Mouse (Mus musculus): ENCODE results near the gene Rbfox2. TPM values are rescaled to one million over a fixed set of nuclear protein-coding genes. Genes with fewer than 3 reads are reported as not detected.

Rbfox2 gene
- total and polyA plus RNA-seq, 3 experiments: 2.1 to 6.5 (median 2.3) TPM

GRCm38 (mm10) chr15:77216704-77217103, 90.1 kb downstream of the Rbfox2 start:
- TF ChIP-seq TAL1 (conservative IDR thresholded peaks at IDR 0.05; ENCODE audit: low read depth, low read length): no peak
- no peak for TF ChIP-seq CTCF (IDR thresholded peaks at IDR 0.05; ENCODE audit: low read depth, low read length)
- no peak for TF ChIP-seq GATA2 (IDR thresholded peaks at IDR 0.05; ENCODE audit: borderline replicate concordance, low read depth, low read length)
- DNase-seq (ENCODE audit: low spot score) (no peak), ATAC-seq (ENCODE audit: extremely low read depth, insufficient number of reproducible peaks, low FRiP score, poor library complexity, severe bottlenecking) (no peak)
- Histone ChIP-seq H3K9me3 (replicated peaks) (no peaks in the 10 kb centered on the region), H3K27me3 (ENCODE audit: insufficient read depth, low read length) (peaks cover 3% of the 10 kb centered on the region; the same call in 1 of the 2 replicates), H3K36me3 (replicated peaks) (no peaks in the 10 kb centered on the region), H3K4me3 (ENCODE audit: low read depth, low read length) (no peak overlapping the region), H3K4me1 (ENCODE audit: insufficient read depth, low read depth, low read length) (peaks cover 41% of the 10 kb centered on the region)

DNA sequence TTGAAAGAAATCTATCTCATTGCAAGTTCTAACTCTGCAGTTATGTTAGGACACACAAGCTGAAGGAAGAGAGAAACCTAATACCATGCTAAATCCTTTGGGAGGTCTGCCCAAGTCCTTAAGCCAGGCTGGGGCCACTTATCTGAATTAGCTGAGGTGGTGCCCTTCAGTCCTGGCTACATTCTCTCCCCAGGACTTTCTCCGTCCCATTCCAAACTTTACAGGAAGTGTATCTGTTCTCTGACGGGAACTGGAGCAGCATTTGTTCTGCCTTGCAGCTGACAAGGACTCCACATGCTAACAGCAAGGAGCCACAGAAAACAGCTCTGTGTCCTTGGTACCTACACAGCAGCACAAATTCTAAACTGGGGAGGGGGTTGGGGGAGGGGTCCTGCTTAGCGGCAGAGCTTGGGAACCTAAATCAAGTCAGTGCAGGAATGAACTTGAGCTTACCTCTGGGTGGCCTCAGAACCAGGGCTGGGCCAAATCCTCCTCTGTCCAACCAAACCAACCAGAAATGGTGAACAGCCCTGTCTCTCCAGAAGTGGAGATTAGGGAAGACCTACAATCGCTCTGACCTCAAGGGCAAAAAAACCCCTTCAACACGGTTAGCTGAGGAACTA, 91.5 kb downstream of the Rbfox2 start:
- H3K27me3 ChIP-seq (ENCODE audit: insufficient read depth, low read length): peaks cover 3% of the 10 kb centered on the region; the same call in 1 of the 2 replicates
- H3K36me3 ChIP-seq (replicated peaks): no peaks in the 10 kb centered on the region
- peaks cover 28% of the 10 kb centered on the region for H3K4me1 ChIP-seq (ENCODE audit: insufficient read depth, low read depth, low read length)
- H3K9me3 ChIP-seq (replicated peaks): no peaks in the 10 kb centered on the region
- TF ChIP-seq CTCF (IDR thresholded peaks at IDR 0.05; ENCODE audit: low read depth, low read length) (no peak), GATA1 (IDR thresholded peaks at IDR 0.05; ENCODE audit: borderline replicate concordance, low read length) (no peak), TAL1 (conservative IDR thresholded peaks at IDR 0.05; ENCODE audit: low read depth, low read length) (no peak), GATA2 (IDR thresholded peaks at IDR 0.05; ENCODE audit: borderline replicate concordance, low read depth, low read length) (no peak), POLR2AphosphoS5 (IDR thresholded peaks at IDR 0.05; ENCODE audit: insufficient replicate concordance, low read depth, low read length) (no peak)
- DNase-seq (ENCODE audit: low spot score): no peak
- no peak for ATAC-seq (ENCODE audit: extremely low read depth, insufficient number of reproducible peaks, low FRiP score, poor library complexity, severe bottlenecking)
- H3K4me3 ChIP-seq (ENCODE audit: low read depth, low read length): no peak overlapping the region

GRCm38 (mm10) chr15:77214410-77215107, 92.2 kb downstream of the Rbfox2 start:
- Histone ChIP-seq H3K9me3 (replicated peaks) (no peaks in the 10 kb centered on the region), H3K4me1 (ENCODE audit: insufficient read depth, low read depth, low read length) (peaks cover 21% of the 10 kb centered on the region), H3K27me3 (ENCODE audit: insufficient read depth, low read length) (peaks cover 3% of the 10 kb centered on the region; the same call in 1 of the 2 replicates), H3K4me3 (ENCODE audit: low read depth, low read length) (no peak overlapping the region), H3K36me3 (replicated peaks) (no peaks in the 10 kb centered on the region)
- no peak for DNase-seq (ENCODE audit: low spot score)
- no peak for ATAC-seq (ENCODE audit: extremely low read depth, insufficient number of reproducible peaks, low FRiP score, poor library complexity, severe bottlenecking)
- no peak for TF ChIP-seq CTCF (IDR thresholded peaks at IDR 0.05; ENCODE audit: low read depth, low read length)

DNA sequence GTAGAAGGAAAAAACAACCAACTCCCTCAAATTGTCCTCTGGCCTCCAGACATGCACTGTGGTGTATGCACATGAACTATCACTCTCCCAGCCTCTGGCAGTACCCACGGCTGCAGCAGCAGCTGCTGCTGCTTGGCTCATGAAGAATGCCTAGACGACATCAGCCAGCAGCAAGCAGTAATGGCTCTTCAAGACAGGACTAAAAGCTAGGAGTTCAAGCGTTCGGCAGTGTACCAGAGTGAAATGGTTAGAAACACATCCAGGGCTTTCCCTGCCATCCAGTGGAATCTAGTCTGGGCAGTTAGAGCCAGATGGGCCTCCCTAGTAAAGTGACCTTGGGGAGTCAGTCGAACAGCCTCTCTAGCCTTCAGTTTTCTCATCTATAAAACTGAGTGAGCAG, 93.0 kb downstream of the Rbfox2 start:
- Histone ChIP-seq H3K36me3 (replicated peaks) (no peaks in the 10 kb centered on the region), H3K9me3 (replicated peaks) (no peaks in the 10 kb centered on the region), H3K27me3 (ENCODE audit: insufficient read depth, low read length) (peaks cover 3% of the 10 kb centered on the region; the same call in 1 of the 2 replicates), H3K4me3 (ENCODE audit: low read depth, low read length) (no peak overlapping the region), H3K4me1 (ENCODE audit: insufficient read depth, low read depth, low read length) (peaks cover 14% of the 10 kb centered on the region)
- TF ChIP-seq CTCF (IDR thresholded peaks at IDR 0.05; ENCODE audit: low read depth, low read length) (no peak), GATA1 (IDR thresholded peaks at IDR 0.05; ENCODE audit: borderline replicate concordance, low read length) (no peak), GATA2 (IDR thresholded peaks at IDR 0.05; ENCODE audit: borderline replicate concordance, low read depth, low read length) (no peak), TAL1 (conservative IDR thresholded peaks at IDR 0.05; ENCODE audit: low read depth, low read length) (no peak), POLR2AphosphoS5 (IDR thresholded peaks at IDR 0.05; ENCODE audit: insufficient replicate concordance, low read depth, low read length) (no peak)
- DNase-seq (ENCODE audit: low spot score) (no peak), ATAC-seq (ENCODE audit: extremely low read depth, insufficient number of reproducible peaks, low FRiP score, poor library complexity, severe bottlenecking) (no peak)

DNA sequence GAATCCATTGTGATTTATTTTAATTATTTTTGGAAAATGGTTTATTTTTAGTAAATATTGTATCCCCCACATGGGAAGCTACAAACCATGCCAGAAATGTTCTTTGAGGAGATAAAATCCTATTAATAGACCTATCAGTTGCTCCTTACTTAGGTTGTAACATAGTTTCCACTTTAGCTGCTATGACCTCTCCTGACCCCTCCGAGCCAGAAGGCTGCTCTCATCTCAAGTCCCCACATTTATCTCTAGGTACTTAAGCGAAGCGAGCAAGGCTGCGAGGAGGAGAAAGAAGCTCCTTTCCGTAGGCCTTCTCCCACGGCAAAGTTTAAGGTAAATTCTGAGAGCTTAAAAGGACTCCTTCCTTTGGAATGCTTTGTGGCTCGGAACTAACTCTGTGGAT, 94.0 kb downstream of the Rbfox2 start:
- no peak for ATAC-seq (ENCODE audit: extremely low read depth, insufficient number of reproducible peaks, low FRiP score, poor library complexity, severe bottlenecking)
- no peaks in the 10 kb centered on the region for H3K36me3 ChIP-seq (replicated peaks)
- no peak for TF ChIP-seq CTCF (IDR thresholded peaks at IDR 0.05; ENCODE audit: low read depth, low read length)
- TF ChIP-seq GATA1 (IDR thresholded peaks at IDR 0.05; ENCODE audit: borderline replicate concordance, low read length): no peak
- no peak for TF ChIP-seq GATA2 (IDR thresholded peaks at IDR 0.05; ENCODE audit: borderline replicate concordance, low read depth, low read length)
- TF ChIP-seq TAL1 (conservative IDR thresholded peaks at IDR 0.05; ENCODE audit: low read depth, low read length): no peak
- TF ChIP-seq POLR2AphosphoS5 (IDR thresholded peaks at IDR 0.05; ENCODE audit: insufficient replicate concordance, low read depth, low read length): no peak
- no peak overlapping the region for H3K4me3 ChIP-seq (ENCODE audit: low read depth, low read length)
- DNase-seq (ENCODE audit: low spot score): no peak
- H3K9me3 ChIP-seq (replicated peaks): no peaks in the 10 kb centered on the region
- H3K27me3 ChIP-seq (ENCODE audit: insufficient read depth, low read length): peaks cover 3% of the 10 kb centered on the region; the same call in 1 of the 2 replicates
- H3K4me1 ChIP-seq (ENCODE audit: insufficient read depth, low read depth, low read length): peaks cover 5% of the 10 kb centered on the region; the same call in 1 of the 2 replicates

DNA sequence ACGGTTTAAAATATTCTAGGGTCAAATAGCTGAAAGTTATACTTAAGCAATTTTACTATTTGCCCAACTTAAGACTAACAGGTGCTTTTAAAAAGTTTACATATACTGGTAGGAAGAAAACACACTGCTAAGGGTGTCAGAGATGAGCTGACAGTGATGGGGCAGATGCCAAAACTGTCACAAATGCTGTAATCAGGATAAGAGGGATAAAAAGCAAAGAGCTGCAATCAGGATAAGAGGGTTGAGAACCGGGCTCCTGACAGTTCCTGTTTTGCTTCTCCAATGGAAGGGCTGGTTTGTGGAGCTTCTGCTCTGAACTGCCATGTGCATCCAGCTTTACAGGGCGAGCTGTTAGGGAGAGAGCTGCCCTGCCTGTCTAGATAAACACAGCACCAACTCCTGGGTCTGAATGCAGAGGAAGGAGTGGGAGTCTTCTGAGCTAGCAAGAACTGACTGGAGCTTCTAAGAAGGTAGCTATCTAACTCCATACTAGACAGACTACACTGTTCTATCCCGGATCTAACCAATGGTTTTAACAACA, 94.5 kb downstream of the Rbfox2 start:
- H3K4me1 ChIP-seq (ENCODE audit: insufficient read depth, low read depth, low read length): peaks cover 4% of the 10 kb centered on the region; the same call in 1 of the 2 replicates
- TF ChIP-seq GATA1 (IDR thresholded peaks at IDR 0.05; ENCODE audit: borderline replicate concordance, low read length) (no peak), POLR2AphosphoS5 (IDR thresholded peaks at IDR 0.05; ENCODE audit: insufficient replicate concordance, low read depth, low read length) (no peak), TAL1 (conservative IDR thresholded peaks at IDR 0.05; ENCODE audit: low read depth, low read length) (no peak), GATA2 (IDR thresholded peaks at IDR 0.05; ENCODE audit: borderline replicate concordance, low read depth, low read length) (no peak), CTCF (IDR thresholded peaks at IDR 0.05; ENCODE audit: low read depth, low read length) (no peak)
- no peak for DNase-seq (ENCODE audit: low spot score)

More for the DNA sequence above, 94.5 kb downstream of the Rbfox2 start:
- no peak for ATAC-seq (ENCODE audit: extremely low read depth, insufficient number of reproducible peaks, low FRiP score, poor library complexity, severe bottlenecking)
- Histone ChIP-seq H3K9me3 (replicated peaks) (no peaks in the 10 kb centered on the region), H3K4me3 (ENCODE audit: low read depth, low read length) (no peak overlapping the region), H3K27me3 (ENCODE audit: insufficient read depth, low read length) (peaks cover 3% of the 10 kb centered on the region; the same call in 1 of the 2 replicates), H3K36me3 (replicated peaks) (no peaks in the 10 kb centered on the region)

Data from G1E (cell line).